Mouse (Mus musculus) C2C12 (cell line): ENCODE data around the gene Kctd17.

ENCODE experiments used
- CEBPB ChIP-seq: IDR thresholded peaks from one replicate; pipeline ENCODE4 v1.6.1; 2011; ENCODE audit warnings: low read depth, mild to moderate bottlenecking, control low read depth, moderate library complexity
- CTCF ChIP-seq: IDR thresholded peaks from one replicate; pipeline ENCODE4 v1.5.1; 2011; ENCODE audit not compliant: control insufficient read depth, insufficient read depth, insufficient read length
- FOSL1 ChIP-seq: IDR thresholded peaks from one replicate; pipeline ENCODE4 v1.8.0; 2011; ENCODE audit warnings: mild to moderate bottlenecking, low read length; ENCODE audit not compliant: poor library complexity, insufficient read depth, severe bottlenecking
- MAX ChIP-seq: IDR thresholded peaks from one replicate; pipeline ENCODE4 v1.6.1; 2011; ENCODE audit warnings: mild to moderate bottlenecking, control low read depth
- MYOD1 ChIP-seq: IDR thresholded peaks from one replicate; pipeline ENCODE4 v1.6.1; 2011; ENCODE audit warnings: low read depth; ENCODE audit not compliant: control insufficient read depth, insufficient read length
- MYOG ChIP-seq: IDR thresholded peaks from one replicate; pipeline ENCODE4 v1.6.1; 2011; ENCODE audit not compliant: control insufficient read depth, insufficient read length; ENCODE audit errors: extremely low read depth
- USF1 ChIP-seq: IDR thresholded peaks from one replicate; pipeline ENCODE4 v1.6.1; 2011; ENCODE audit warnings: low read depth, mild to moderate bottlenecking, control low read depth, moderate library complexity

- TF ChIP-seq CTCF, result peak; percentile 36
- TF ChIP-seq MAX, result no peak
- no peak for TF ChIP-seq MYOG
- TF ChIP-seq FOSL1, result no peak
- no peak for TF ChIP-seq CEBPB
- TF ChIP-seq USF1, result no peak
- no peak for TF ChIP-seq MYOD1
These were observed 53.2 kb downstream of the Kctd17 start for GRCm38 (mm10) chr15:78481448-78482000.
